Mouse (Mus musculus) left cerebral cortex, postnatal 36 days (tissue): ENCODE measurements around the gene Dnajc4. TPM values are rescaled to one million over a fixed set of nuclear protein-coding genes. Genes with fewer than 3 reads are reported as not detected.
"Not testable (repeated sequence)": the region's sequence is repeated elsewhere in the genome, so short reads cannot be mapped to it uniquely, and the experiment has no call there.

Experiments
- DNase-seq, 2 experiments: peaks; one replicate each; pipeline ENCODE4 v3.0.0; 2021 to 2022; ENCODE audit warnings: low spot score in 2 of 2, mixed read lengths in 1 of 2
- intact Hi-C: fragments of 180-260 bp; cut with DNase I; formaldehyde crosslinking; loops from one replicate; pipeline ENCODE4 v1.15.1; 2025
- total RNA-seq, 2 experiments: library from RNA; stranded (reverse); gene quantifications; 2 replicates each; pipeline ENCODE4 v1.2.3; 2021

Dnajc4 gene
- total RNA-seq, 2 experiments from 2014 or later = 22.9 to 28.1 TPM

- DNase-seq = peak; percentile 84 to 85
- intact Hi-C loops = no loop called here
Observed at GRCm38 (mm10) chr19:6996006-6996405, 3.6 kb upstream of the Dnajc4 start, which contains the start of the genes Nudt22 and Trpt1. TSS of gene Nudt22 (minus strand) at chr19:6996117. TSS of gene Trpt1 (plus strand) at chr19:6996131.

GRCm38 (mm10) chr19:6995255-6995991 lies 3.1 kb upstream of the Dnajc4 start:
- intact Hi-C loops = no loop called here
- DNase-seq = no peak

GRCm38 (mm10) chr19:6994489-6994888 lies 2.1 kb upstream of the Dnajc4 start:
- no peak for DNase-seq
- intact Hi-C loops = no loop called here

GRCm38 (mm10) chr19:6994002-6994401 lies 1.6 kb upstream of the Dnajc4 start:
- intact Hi-C loops = no loop called here
- DNase-seq = no peak

- intact Hi-C loops = no loop called here
- no peak for DNase-seq
Observed at GRCm38 (mm10) chr19:6993011-6993770, 819 bp upstream of the Dnajc4 start.

GRCm38 (mm10) chr19:6991166-6991565 lies 1.2 kb downstream of the Dnajc4 start:
- intact Hi-C loops, DNase-seq: not testable (repeated sequence)

GRCm38 (mm10) chr19:6990712-6991111 lies 1.7 kb downstream of the Dnajc4 start:
- no peak for DNase-seq
- intact Hi-C loops = no loop called here

GRCm38 (mm10) chr19:6989251-6989650 lies 3.1 kb downstream of the Dnajc4 start:
- intact Hi-C loops = no loop called here
- DNase-seq = no peak

GRCm38 (mm10) chr19:6987904-6988285 lies 4.5 kb downstream of the Dnajc4 start:
- DNase-seq = no peak

GRCm38 (mm10) chr19:6987061-6987903 lies 5.1 kb downstream of the Dnajc4 start, which contains the start of gene Vegfb:
TSS of gene Vegfb (minus strand) at chr19:6987651.
- intact Hi-C loops = no loop called here
- DNase-seq = peak; percentile 66 to 78

More at GRCm38 (mm10) chr19:6987904-6988285, 4.5 kb downstream of the Dnajc4 start:
- intact Hi-C loops = no loop called here

- DNase-seq = no peak
- intact Hi-C loops = no loop called here
Observed at GRCm38 (mm10) chr19:6985951-6986708, 6.2 kb downstream of the Dnajc4 start.

- intact Hi-C loops = no loop called here
Observed at GRCm38 (mm10) chr19:6985300-6985699, 7.1 kb downstream of the Dnajc4 start.

GRCm38 (mm10) chr19:6983621-6984020 lies 8.8 kb downstream of the Dnajc4 start:
- no peak for DNase-seq
- intact Hi-C loops = no loop called here

More at GRCm38 (mm10) chr19:6985300-6985699, 7.1 kb downstream of the Dnajc4 start:
- no peak for DNase-seq

GRCm38 (mm10) chr19:6981465-6981864 lies 10.9 kb downstream of the Dnajc4 start:
- no peak for DNase-seq
- intact Hi-C loops = no loop called here

- intact Hi-C loops = no loop called here
- peak; percentile 99 for DNase-seq
Observed at GRCm38 (mm10) chr19:6980381-6981093, 11.8 kb downstream of the Dnajc4 start, which contains the start of gene Fkbp2. TSS of gene Fkbp2 (minus strand) at chr19:6980501.

GRCm38 (mm10) chr19:6979486-6980380 lies 12.6 kb downstream of the Dnajc4 start:
- peak; percentile 98 to 99 for DNase-seq
- intact Hi-C loops = loop anchor here (2.0 kb wide), 1 partner anchor 59 kb away; the partner anchor contains the start of gene Esrra

- DNase-seq = peak in 1 of 2 experiments; percentile 32
- intact Hi-C loops = loop anchor here (2.0 kb wide), 1 partner anchor 58 kb away; the partner anchor contains the start of gene Esrra
Observed at GRCm38 (mm10) chr19:6979001-6979479, 13.3 kb downstream of the Dnajc4 start.
